Mouse (Mus musculus) cortical plate, adult 2 months (tissue): ENCODE measurements around the gene Mlxipl.

Experiments
- CTCF ChIP-seq: fragments of 200-500 bp; IDR thresholded peaks from 2 replicates; pipeline ENCODE4 v1.5.1; 2011; ENCODE audit warnings: mild to moderate bottlenecking, control low read depth, low read length; ENCODE audit not compliant: insufficient read depth; ENCODE audit errors: extremely low read depth
- POLR2A ChIP-seq: fragments of 200-500 bp; IDR thresholded peaks from 2 replicates; pipeline ENCODE4 v1.6.1; 2011; ENCODE audit warnings: mild to moderate bottlenecking, low read length, control low read depth; ENCODE audit not compliant: insufficient read depth; ENCODE audit errors: extremely low read depth

DNA sequence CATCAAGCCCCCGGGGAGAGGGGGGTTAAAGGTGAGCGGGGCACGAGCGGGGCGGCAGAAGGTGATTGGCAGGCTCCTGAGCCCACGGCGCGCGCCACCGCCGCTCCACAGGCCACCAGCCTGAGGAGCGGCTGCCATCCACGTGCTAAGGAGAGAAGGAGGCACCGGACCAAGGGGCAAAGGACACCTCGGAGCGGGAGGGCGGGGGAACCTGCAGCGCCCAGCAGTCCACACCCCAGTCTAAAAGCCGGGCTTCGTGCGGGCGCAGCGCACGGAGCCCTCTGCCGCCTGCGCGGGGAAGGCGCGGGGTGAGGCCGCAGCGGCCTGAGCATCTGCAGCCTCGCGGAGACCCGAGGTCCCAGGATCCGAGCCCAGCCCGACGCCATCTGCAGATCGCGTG lies at the start of gene Mlxipl:
- TF ChIP-seq CTCF (no peak), POLR2A (no peak)
